Comparison of ENCODE assay signal across 27 mouse cellular contexts in the genomic region with DNA sequence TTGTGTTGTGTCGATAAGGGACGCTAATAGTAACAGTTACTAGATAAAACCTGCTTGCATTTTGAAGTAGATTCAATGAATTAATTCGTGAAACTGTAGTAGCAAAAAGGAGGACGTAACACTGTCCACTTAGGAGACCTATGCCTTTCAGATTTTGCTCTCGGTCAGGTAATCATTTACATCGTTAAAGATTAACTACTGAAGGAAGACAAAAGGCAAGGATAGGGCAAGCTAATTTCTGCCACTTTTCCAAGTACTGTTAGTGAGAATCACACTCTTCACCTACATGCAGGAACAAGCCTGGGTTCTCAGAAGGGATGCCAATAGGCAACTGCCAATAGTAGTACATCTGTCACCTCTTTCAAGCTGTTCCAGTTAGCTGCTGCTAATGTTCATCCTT.
A peak's percentile ranks its signal among the peaks of the same experiment; 100 is the strongest.
DNase-seq lines count a peak whose midpoint lies in the region; ATAC-seq lines count a peak whose summit lies in the region.
"Had no signal": no experiment of that assay in that cellular context is flagged by ENCODE, and none has a peak within 500 bp of the region (broad histone marks: within the 10 kb centered on the region; RNA-seq: fewer than 3 reads in every experiment).

No protein-coding gene starts in this region.

- no peak overlapping the region for H3K9ac ChIP-seq in kidney, embryonic 15.5 days
- H3K9ac ChIP-seq: embryonic facial prominence, embryonic 13.5 days; forebrain, embryonic 12.5 days; forebrain, postnatal 0 days; heart, embryonic 13.5 days; hindbrain, embryonic 14.5 days had no signal

- H3K4me3 ChIP-seq in kidney, embryonic 15.5 days (replicated peaks): no peak overlapping the region
- H3K4me3 ChIP-seq: embryonic facial prominence, embryonic 10.5 days; embryonic facial prominence, embryonic 13.5 days; erythroblast, embryonic 14.5 days; forebrain, embryonic 12.5 days; heart, adult 2 months; heart, embryonic 10.5 days; heart, embryonic 13.5 days had no signal

- 82% methylated on average over 6 of the region's 6 CpGs for WGBS in kidney, embryonic 15.5 days

- no peaks in the 10 kb centered on the region for H3K36me3 ChIP-seq in kidney, embryonic 15.5 days
- H3K36me3 ChIP-seq: embryonic facial prominence, embryonic 10.5 days; embryonic facial prominence, embryonic 13.5 days; forebrain, embryonic 12.5 days; heart, embryonic 10.5 days; heart, embryonic 13.5 days had no signal

- 0 out of 2 replicates have a peak, but pooled peaks have one; percentile 64 for ATAC-seq in kidney, embryonic 15.5 days (replicated peaks; ENCODE audit: low FRiP score)
- ATAC-seq: CD4-positive, CD25-positive, alpha-beta regulatory T cell, adult 4 months; forebrain, postnatal 0 days had no signal

- H3K4me2 ChIP-seq in kidney, embryonic 15.5 days: no peak overlapping the region
- H3K4me2 ChIP-seq: embryonic facial prominence, embryonic 13.5 days; forebrain, embryonic 12.5 days; heart, embryonic 13.5 days; hindbrain, embryonic 14.5 days had no signal

- H3K27ac ChIP-seq in kidney, embryonic 15.5 days: no peak overlapping the region
- H3K27ac ChIP-seq: embryonic facial prominence, embryonic 10.5 days; embryonic facial prominence, embryonic 13.5 days; forebrain, embryonic 12.5 days; heart, adult 2 months; heart, embryonic 10.5 days; heart, embryonic 13.5 days; hindbrain, embryonic 14.5 days had no signal

- DNase-seq in kidney, adult 11 months: peak; percentile 3
- no peak for DNase-seq in kidney, postnatal 10 days
- peak; percentile 4 to 37 for DNase-seq in kidney, adult 8-10 months
- DNase-seq in kidney, postnatal 14 days: no peak
- no peak for DNase-seq in spleen, adult 18-20 months
- DNase-seq: adrenal gland, adult 2 months; adrenal gland, postnatal 14 days; cerebellum, adult 11-12 months; cerebellum, adult 8-10 months; cerebellum, postnatal 10 days; cerebellum, postnatal 36 days; embryo, embryonic 11 days; forebrain, postnatal 0 days; gastrocnemius, postnatal 10 days; gastrocnemius, postnatal 36 days; heart, adult 2 months; heart, postnatal 14 days; heart, postnatal 4 days had no signal

- no peaks in the 10 kb centered on the region for H3K27me3 ChIP-seq in kidney, embryonic 15.5 days
- H3K27me3 ChIP-seq: embryonic facial prominence, embryonic 13.5 days; forebrain, embryonic 12.5 days; heart, embryonic 13.5 days had no signal

- no peaks in the 10 kb centered on the region for H3K4me1 ChIP-seq in kidney, embryonic 15.5 days
- H3K4me1 ChIP-seq: embryonic facial prominence, embryonic 10.5 days; embryonic facial prominence, embryonic 13.5 days; forebrain, embryonic 12.5 days; heart, embryonic 10.5 days; heart, embryonic 13.5 days had no signal

- H3K9me3 ChIP-seq in kidney, embryonic 15.5 days (replicated peaks): no peaks in the 10 kb centered on the region
- H3K9me3 ChIP-seq: embryonic facial prominence, embryonic 10.5 days; embryonic facial prominence, embryonic 13.5 days; forebrain, embryonic 12.5 days; heart, embryonic 10.5 days; heart, embryonic 13.5 days had no signal

Comparison
In these comparisons a context has a peak if more than half of its experiments do, and no peak if none do; other contexts are left out.
1. DNase-seq: peak in kidney, adult 11 months (single experiment) and kidney, adult 8-10 months (2 of 2); none in kidney, postnatal 10 days (single experiment), kidney, postnatal 14 days (single experiment) and spleen, adult 18-20 months (0 of 2).